Comparison of ENCODE assay signal across 28 mouse cellular contexts in genomic region chr4:135083089-135083488, GRCm38 (mm10). TPM values are rescaled to one million over a fixed set of nuclear protein-coding genes. Genes with fewer than 3 reads are reported as not detected.
DNase-seq lines count a peak whose midpoint lies in the region; ATAC-seq and TF ChIP-seq lines count a peak whose summit lies in the region.
"Had no signal": no experiment of that assay in that cellular context is flagged by ENCODE, and none has a peak within 500 bp of the region (broad histone marks: within the 10 kb centered on the region; RNA-seq: fewer than 3 reads in every experiment).

No protein-coding gene starts in this region.

- no peak for ATAC-seq in embryonic facial prominence, embryonic 12.5 days (ENCODE audit: insufficient number of reproducible peaks, insufficient read depth, low FRiP score, low TSS enrichment)
- ATAC-seq in hindbrain, postnatal 0 days, result no peak
- no peak for ATAC-seq in erythroid progenitor cell, adult 5-6 weeks (replicated peaks; ENCODE audit: low FRiP score, poor library complexity, severe bottlenecking)
- ATAC-seq: CD4-positive, CD25-positive, alpha-beta regulatory T cell, adult 4 months; forebrain, embryonic 13.5 days; forebrain, embryonic 15.5 days; forebrain, postnatal 0 days; Patski had no signal

- no peaks in the 10 kb centered on the region for H3K36me3 ChIP-seq in embryonic facial prominence, embryonic 12.5 days
- no peaks in the 10 kb centered on the region for H3K36me3 ChIP-seq in embryonic facial prominence, embryonic 10.5 days (replicated peaks)
- no peaks in the 10 kb centered on the region for H3K36me3 ChIP-seq in hindbrain, postnatal 0 days (ENCODE audit: insufficient read depth, low read length)
- H3K36me3 ChIP-seq: embryonic facial prominence, embryonic 13.5 days; embryonic facial prominence, embryonic 15.5 days; forebrain, embryonic 15.5 days; G1E had no signal

- peaks cover 27% of the 10 kb centered on the region for H3K4me1 ChIP-seq in embryonic facial prominence, embryonic 12.5 days
- peaks cover 45% of the 10 kb centered on the region for H3K4me1 ChIP-seq in embryonic facial prominence, embryonic 10.5 days
- no peaks in the 10 kb centered on the region for H3K4me1 ChIP-seq in hindbrain, postnatal 0 days (ENCODE audit: insufficient read depth, low read length)
- H3K4me1 ChIP-seq: forebrain, embryonic 15.5 days had no signal

- no peak overlapping the region for H3K4me3 ChIP-seq in embryonic facial prominence, embryonic 12.5 days
- no peak overlapping the region for H3K4me3 ChIP-seq in embryonic facial prominence, embryonic 10.5 days
- no peak overlapping the region for H3K4me3 ChIP-seq in hindbrain, postnatal 0 days (ENCODE audit: low read length)
- H3K4me3 ChIP-seq: embryonic facial prominence, embryonic 13.5 days; embryonic facial prominence, embryonic 15.5 days; erythroblast, embryonic 14.5 days; forebrain, embryonic 13.5 days; forebrain, embryonic 15.5 days had no signal

- no peaks in the 10 kb centered on the region for H3K9me3 ChIP-seq in embryonic facial prominence, embryonic 12.5 days
- no peaks in the 10 kb centered on the region for H3K9me3 ChIP-seq in embryonic facial prominence, embryonic 10.5 days
- H3K9me3 ChIP-seq in hindbrain, postnatal 0 days (ENCODE audit: low read length), result no peaks in the 10 kb centered on the region
- H3K9me3 ChIP-seq: embryonic facial prominence, embryonic 13.5 days; embryonic facial prominence, embryonic 15.5 days; forebrain, embryonic 13.5 days; forebrain, embryonic 15.5 days; G1E had no signal

- DNase-seq in embryonic facial prominence, embryonic 10.5 days (ENCODE audit: low spot score), result no peak
- DNase-seq in thymus, postnatal 10 days (ENCODE audit: low spot score in 2 of 2), result peak; percentile 61 to 62
- no peak for DNase-seq in thymus, adult 18-20 months
- DNase-seq in thymus, postnatal 14 days, result peak; percentile 78
- DNase-seq in thymus, postnatal 4 days, result peak; percentile 71
- no peak for DNase-seq in hindbrain, postnatal 0 days (ENCODE audit: low spot score)
- DNase-seq: adrenal gland, adult 2 months; adrenal gland, postnatal 10 days; adrenal gland, postnatal 25 days; B cell, adult 2 months; cerebellum, adult 11 months; cerebellum, adult 18-20 months; cerebellum, adult 8-10 months; cerebellum, adult 9-11 months; cerebellum, postnatal 14 days; cerebellum, postnatal 36 days; forebrain, postnatal 0 days had no signal

- H3K4me2 ChIP-seq in embryonic facial prominence, embryonic 12.5 days (replicated peaks), result no peak overlapping the region
- no peak overlapping the region for H3K4me2 ChIP-seq in hindbrain, postnatal 0 days (ENCODE audit: low read depth, low read length)
- H3K4me2 ChIP-seq: embryonic facial prominence, embryonic 13.5 days; embryonic facial prominence, embryonic 15.5 days; forebrain, embryonic 13.5 days; forebrain, embryonic 15.5 days had no signal

- H3K27me3 ChIP-seq in embryonic facial prominence, embryonic 12.5 days, result no peaks in the 10 kb centered on the region
- H3K27me3 ChIP-seq in embryonic facial prominence, embryonic 10.5 days (replicated peaks; ENCODE audit: low read depth, poor library complexity, severe bottlenecking), result peaks cover 20% of the 10 kb centered on the region
- no peaks in the 10 kb centered on the region for H3K27me3 ChIP-seq in hindbrain, postnatal 0 days (ENCODE audit: insufficient read depth, low read length)
- H3K27me3 ChIP-seq: CH12.LX; forebrain, embryonic 13.5 days; forebrain, embryonic 15.5 days; Patski had no signal

- no peak for TF ChIP-seq CTCF in hindbrain, postnatal 0 days (IDR thresholded peaks at IDR 0.05; ENCODE audit: low read depth)

- 63% methylated on average over 6 of the region's 6 CpGs for WGBS in embryonic facial prominence, embryonic 12.5 days
- 70% methylated on average over 6 of the region's 6 CpGs for WGBS in embryonic facial prominence, embryonic 10.5 days
- WGBS in hindbrain, postnatal 0 days, result 77% methylated on average over 6 of the region's 6 CpGs

- H3K27ac ChIP-seq in embryonic facial prominence, embryonic 12.5 days, result 0 out of 2 replicates have a peak overlapping the region, but pooled peaks have one; percentile 38
- H3K27ac ChIP-seq in embryonic facial prominence, embryonic 10.5 days (replicated peaks), result no peak overlapping the region
- H3K27ac ChIP-seq in hindbrain, postnatal 0 days, result no peak overlapping the region
- H3K27ac ChIP-seq: embryonic facial prominence, embryonic 15.5 days; forebrain, embryonic 13.5 days; forebrain, embryonic 15.5 days had no signal

- no peak overlapping the region for H3K9ac ChIP-seq in embryonic facial prominence, embryonic 12.5 days
- H3K9ac ChIP-seq in hindbrain, postnatal 0 days (replicated peaks; ENCODE audit: low read length), result no peak overlapping the region
- H3K9ac ChIP-seq: embryonic facial prominence, embryonic 13.5 days; embryonic facial prominence, embryonic 15.5 days; forebrain, embryonic 13.5 days; forebrain, embryonic 15.5 days; forebrain, postnatal 0 days had no signal

RNA-seq across cellular contexts. Expression of gene Runx3, which starts 37.4 kb away (rescaled TPM):
- polyA plus RNA-seq in embryonic facial prominence, embryonic 12.5 days (2016; fragmentation: Nextera tagmentation; extraction: Ambion mirVana), result 1.3 TPM in 2 replicates
- polyA plus RNA-seq in embryonic facial prominence, embryonic 10.5 days (2016; fragmentation: Nextera tagmentation; extraction: Ambion mirVana), result 0.04 TPM in 2 replicates
- not detected in 2 replicates for total RNA-seq in hindbrain, postnatal 0 days (2014; rRNA removed)
- polyA plus RNA-seq in hindbrain, postnatal 0 days (2015; fragmentation: Nextera tagmentation; extraction: Ambion mirVana), result not detected in 2 replicates
- total RNA-seq in erythroid progenitor cell, adult 5-6 weeks (2015; ENCODE audit: low replicate concordance), result 5.9 and 10.8 TPM in 2 replicates
- 0.51 TPM in 1 of 2 replicates, not detected in the other for total RNA-seq in erythroid progenitor cell, adult 5-6 weeks (2017; ENCODE audit: low replicate concordance)
- total RNA-seq: forebrain, postnatal 0 days had no signal
- polyA plus RNA-seq: forebrain, embryonic 13.5 days; forebrain, embryonic 15.5 days; forebrain, postnatal 0 days had no signal

Comparison
In these comparisons a context has a peak if more than half of its experiments do, and no peak if none do; other contexts are left out.
1. DNase-seq: peak in thymus, postnatal 10 days (2 of 2), thymus, postnatal 14 days (single experiment) and thymus, postnatal 4 days (single experiment); none in embryonic facial prominence, embryonic 10.5 days (single experiment), thymus, adult 18-20 months (0 of 2) and hindbrain, postnatal 0 days (single experiment).